Comparison of ENCODE assay signal across 8 mouse cellular contexts in genomic region chr19:3872373-3872772, GRCm38 (mm10). TPM values are rescaled to one million over a fixed set of nuclear protein-coding genes. Genes with fewer than 3 reads are reported as not detected.
A peak's percentile ranks its signal among the peaks of the same experiment; 100 is the strongest.
DNase-seq lines count a peak whose midpoint lies in the region.
"Had no signal": no experiment of that assay in that cellular context is flagged by ENCODE, and none has a peak within 500 bp of the region (broad histone marks: within the 10 kb centered on the region; RNA-seq: fewer than 3 reads in every experiment).

No protein-coding gene starts in this region.

- intact Hi-C loops in heart, postnatal 14 days (cut with DNase I), result no loop called here
- intact Hi-C loops in left cerebral cortex, postnatal 14 days (cut with DNase I), result no loop called here

- peak; percentile 33 to 51 for DNase-seq in heart, postnatal 14 days
- no peak for DNase-seq in heart, adult 8-10 months (ENCODE audit: low spot score)
- peak; percentile 51 for DNase-seq in lung, postnatal 14 days
- no peak for DNase-seq in lung, adult 18-20 months
- DNase-seq in cerebellum, postnatal 10 days, result peak; percentile 70 to 77
- DNase-seq in kidney, postnatal 14 days, result peak; percentile 72
- no peak for DNase-seq in left cerebral cortex, postnatal 14 days (ENCODE audit: low spot score in 2 of 2)
- DNase-seq: layer of hippocampus, postnatal 36 days had no signal

RNA-seq across cellular contexts. Expression of gene Chka, which starts 20.8 kb away (rescaled TPM):
- total RNA-seq in heart, postnatal 14 days (2021), result 10 to 100 TPM; 15.1 to 15.7 TPM
- 10 to 100 TPM in 1 of 4 experiments, 1 to 10 TPM in 3; 8.3 to 10.4 (median 8.7) TPM for total RNA-seq in heart, adult 8-10 months (2022)
- total RNA-seq in left cerebral cortex, postnatal 14 days (2021), result 10 to 100 TPM; 75.5 to 99.5 TPM

RNA-seq across cellular contexts. Expression of gene Tcirg1, which starts 34.6 kb away (rescaled TPM):
- 10 to 100 TPM; 16.0 to 20.4 TPM for total RNA-seq in heart, postnatal 14 days (2021)
- total RNA-seq in heart, adult 8-10 months (2022), result 10 to 100 TPM in 2 of 4 experiments, 1 to 10 TPM in 2; 8.5 to 13.9 (median 9.3) TPM
- total RNA-seq in left cerebral cortex, postnatal 14 days (2021), result 10 to 100 TPM; 14.4 to 16.1 TPM

RNA-seq across cellular contexts. Expression of gene Ndufs8, which starts 40.2 kb away (rescaled TPM):
- 100 to 1,000 TPM; 438 to 441 TPM for total RNA-seq in heart, postnatal 14 days (2021)
- total RNA-seq in heart, adult 8-10 months (2022), result 100 to 1,000 TPM; 481 to 543 (median 507) TPM
- 100 to 1,000 TPM; 134 to 149 TPM for total RNA-seq in left cerebral cortex, postnatal 14 days (2021)

RNA-seq across cellular contexts. Expression of gene Aldh3b1, which starts 57.2 kb away (rescaled TPM):
- 1 to 10 TPM; 2.6 to 3.2 TPM for total RNA-seq in heart, postnatal 14 days (2021)
- total RNA-seq in heart, adult 8-10 months (2022), result 1 to 10 TPM in 3 of 4 experiments, under 1 TPM in 1; 0.76 to 2.2 (median 1.6) TPM
- total RNA-seq in left cerebral cortex, postnatal 14 days (2021), result 1 to 10 TPM; 1.8 to 2.0 TPM

Comparison
In these comparisons a context has a peak if more than half of its experiments do, and no peak if none do; other contexts are left out.
1. DNase-seq: peak in heart, postnatal 14 days (2 of 2), lung, postnatal 14 days (single experiment), cerebellum, postnatal 10 days (2 of 2) and kidney, postnatal 14 days (single experiment); none in heart, adult 8-10 months (single experiment), lung, adult 18-20 months (0 of 2) and left cerebral cortex, postnatal 14 days (0 of 2).
2. RNA of gene Chka, which starts 20.8 kb away (total RNA-seq): 75.5 to 99.5 TPM in left cerebral cortex, postnatal 14 days; 15.1 to 15.7 TPM in heart, postnatal 14 days and 8.3 to 10.4 TPM in heart, adult 8-10 months; every median in the first group is over 4 times any median in the second.